Mouse (Mus musculus): ENCODE results near the gene Bckdha.
A peak's percentile ranks its signal among the peaks of the same experiment; 100 is the strongest.

The Bckdha gene

GRCm38 (mm10) chr7:25611501-25611900 lies 47.3 kb downstream of the Bckdha start:
- peak; percentile 75 for DNase-seq

GRCm38 (mm10) chr7:25610056-25610455 lies 48.7 kb downstream of the Bckdha start:
- DNase-seq: peak; percentile 89

- peak; percentile 40 for DNase-seq
Measured at GRCm38 (mm10) chr7:25607196-25607595, 51.6 kb downstream of the Bckdha start.

- DNase-seq: peak; percentile 88
Measured at GRCm38 (mm10) chr7:25606625-25607063, 52.1 kb downstream of the Bckdha start.

- DNase-seq: peak; percentile 78
Measured at GRCm38 (mm10) chr7:25601346-25601745, 57.4 kb downstream of the Bckdha start.

GRCm38 (mm10) chr7:25600666-25601065 lies 58.1 kb downstream of the Bckdha start:
- peak; percentile 68 for DNase-seq

- peak; percentile 94 for DNase-seq
Measured at GRCm38 (mm10) chr7:25599663-25600062, 59.1 kb downstream of the Bckdha start.

GRCm38 (mm10) chr7:25593859-25594258 lies 64.9 kb downstream of the Bckdha start:
- DNase-seq: no peak

GRCm38 (mm10) chr7:25591226-25591625 lies 67.6 kb downstream of the Bckdha start:
- DNase-seq: peak; percentile 71

GRCm38 (mm10) chr7:25585351-25586204 lies 73.2 kb downstream of the Bckdha start:
- peak; percentile 75 for DNase-seq

- DNase-seq: peak; percentile 72
Measured at GRCm38 (mm10) chr7:25584651-25585050, 74.1 kb downstream of the Bckdha start.

- DNase-seq: peak; percentile 87
Measured at GRCm38 (mm10) chr7:25582301-25582810, 76.4 kb downstream of the Bckdha start.
